Mouse (Mus musculus) erythroblast, embryonic 14.5 days (primary cell): ENCODE measurements around the gene Slc25a22. TPM values are rescaled to one million over a fixed set of nuclear protein-coding genes. Genes with fewer than 3 reads are reported as not detected.
"Not testable (repeated sequence)": the region's sequence is repeated elsewhere in the genome, so short reads cannot be mapped to it uniquely, and the experiment has no call there.

ENCODE experiments used
- H3K27me3 ChIP-seq: 2 replicates; pipeline ENCODE4 v1.6.1; 2012; ENCODE audit warnings: inconsistent platforms; ENCODE audit not compliant: control insufficient read depth
- H3K36me3 ChIP-seq: 2 replicates; pipeline ENCODE4 v1.6.1; 2012; ENCODE audit warnings: mild to moderate bottlenecking, inconsistent platforms; ENCODE audit not compliant: control insufficient read depth
- H3K4me1 ChIP-seq: 2 replicates; pipeline ENCODE4 v1.6.1; 2012; ENCODE audit warnings: inconsistent platforms; ENCODE audit not compliant: control insufficient read depth
- H3K4me3 ChIP-seq: replicated peaks from 2 replicates; pipeline ENCODE3; 2012; ENCODE audit warnings: moderate library complexity, mild to moderate bottlenecking, inconsistent platforms
- H3K9me3 ChIP-seq: 2 replicates; pipeline ENCODE4 v1.6.1; 2012; ENCODE audit warnings: low read length, inconsistent platforms, mixed read lengths; ENCODE audit not compliant: control insufficient read depth
- GATA1 ChIP-seq: IDR thresholded peaks from 2 replicates; pipeline ENCODE4 v1.6.1; 2012; ENCODE audit warnings: low read length, inconsistent platforms, mixed read lengths
- TAL1 ChIP-seq: IDR thresholded peaks from 3 replicates; pipeline ENCODE4 v1.6.1; 2012; ENCODE audit warnings: low read length, inconsistent platforms, mixed read lengths
- polyA plus RNA-seq: library from polyadenylated mRNA; stranded (reverse); fragments of >175 nt; gene quantifications from 2 replicates; pipeline ENCODE4 v1.2.3, GENCODE M21; 2012

Slc25a22 gene
- polyA plus RNA-seq, 1 experiment, result 0.70 TPM

- TF ChIP-seq TAL1, result no peak
- no peak for TF ChIP-seq GATA1
- no peaks in the 10 kb centered on the region; the same call in 1 of the 2 replicates for H3K9me3 ChIP-seq
- peak overlapping the region; percentile 72 for H3K4me3 ChIP-seq
- peaks cover 36% of the 10 kb centered on the region for H3K36me3 ChIP-seq
- peaks cover 48% of the 10 kb centered on the region for H3K4me1 ChIP-seq
- peaks cover 17% of the 10 kb centered on the region for H3K27me3 ChIP-seq
Measured at GRCm38 (mm10) chr7:141455610-141456314, 18.1 kb upstream of the Slc25a22 start.

GRCm38 (mm10) chr7:141454967-141455551 is 17.4 kb upstream of the Slc25a22 start, which contains the start of gene Pnpla2:
Gene Pnpla2 (plus strand): TSS chr7:141455198.
- H3K36me3 ChIP-seq, result peaks cover 43% of the 10 kb centered on the region

GRCm38 (mm10) chr7:141453636-141454035 is 15.9 kb upstream of the Slc25a22 start:
- Histone ChIP-seq H3K9me3 (no peaks in the 10 kb centered on the region), H3K36me3 (peaks cover 47% of the 10 kb centered on the region), H3K4me3 (no peak overlapping the region), H3K4me1 (peaks cover 67% of the 10 kb centered on the region), H3K27me3 (no peaks in the 10 kb centered on the region; the same call in 1 of the 2 replicates)
- TF ChIP-seq GATA1, result no peak
- no peak for TF ChIP-seq TAL1

More at GRCm38 (mm10) chr7:141454967-141455551, 17.4 kb upstream of the Slc25a22 start, which contains the start of gene Pnpla2:
- TF ChIP-seq GATA1, result no peak
- no peak for TF ChIP-seq TAL1
- peaks cover 10% of the 10 kb centered on the region for H3K27me3 ChIP-seq
- H3K4me1 ChIP-seq, result peaks cover 55% of the 10 kb centered on the region
- H3K4me3 ChIP-seq, result peak within 1 kb of the TSS; percentile 72
- H3K9me3 ChIP-seq, result no peaks in the 10 kb centered on the region

GRCm38 (mm10) chr7:141451928-141452327 is 14.2 kb upstream of the Slc25a22 start:
- H3K36me3 ChIP-seq, result peaks cover 45% of the 10 kb centered on the region
- no peak for TF ChIP-seq TAL1
- TF ChIP-seq GATA1, result no peak
- no peaks in the 10 kb centered on the region for H3K9me3 ChIP-seq
- no peak overlapping the region for H3K4me3 ChIP-seq
- no peaks in the 10 kb centered on the region; the same call in 1 of the 2 replicates for H3K27me3 ChIP-seq
- H3K4me1 ChIP-seq, result peaks cover 71% of the 10 kb centered on the region

- Histone ChIP-seq H3K27me3 (no peaks in the 10 kb centered on the region), H3K4me1 (peaks cover 76% of the 10 kb centered on the region), H3K9me3 (no peaks in the 10 kb centered on the region), H3K4me3 (peak within 1 kb of the TSS; percentile 68), H3K36me3 (peaks cover 50% of the 10 kb centered on the region)
- TF ChIP-seq GATA1 (no peak), TAL1 (no peak)
Measured at GRCm38 (mm10) chr7:141447110-141447991, 9.7 kb upstream of the Slc25a22 start, which contains the start of gene Rplp2. Gene Rplp2 (plus strand): TSS chr7:141447370.

DNA sequence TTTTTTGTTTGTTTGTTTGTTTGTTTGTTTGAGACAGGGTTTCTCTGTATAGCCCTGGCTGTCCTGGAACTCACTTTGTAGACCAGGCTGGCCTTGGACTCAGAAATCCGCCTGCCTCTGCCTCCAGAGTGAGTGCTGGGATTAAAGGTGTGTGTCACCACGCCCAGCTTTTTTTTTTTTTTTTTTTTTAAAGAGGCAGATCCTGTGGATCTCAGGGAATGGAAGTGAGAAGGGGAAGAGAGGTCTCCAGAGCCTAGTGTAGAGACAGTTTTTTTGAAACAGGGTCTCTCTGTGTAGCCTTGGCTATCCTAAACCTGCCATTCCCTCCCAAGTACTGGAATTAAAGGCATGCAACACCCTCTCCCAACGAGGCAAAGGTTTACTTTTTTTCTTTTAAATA is 8.7 kb upstream of the Slc25a22 start:
- H3K4me1 ChIP-seq, result peaks cover 79% of the 10 kb centered on the region
- peaks cover 50% of the 10 kb centered on the region for H3K36me3 ChIP-seq

GRCm38 (mm10) chr7:141443828-141444237 is 6.1 kb upstream of the Slc25a22 start, which contains the start of gene Pidd1:
Gene Pidd1 (minus strand): TSS chr7:141444025.
- H3K4me3 ChIP-seq, result peak within 1 kb of the TSS; percentile 71
- peaks cover 78% of the 10 kb centered on the region for H3K4me1 ChIP-seq
- TF ChIP-seq TAL1, result no peak
- TF ChIP-seq GATA1, result no peak
- peaks cover 50% of the 10 kb centered on the region for H3K36me3 ChIP-seq
- no peaks in the 10 kb centered on the region for H3K9me3 ChIP-seq
- H3K27me3 ChIP-seq, result no peaks in the 10 kb centered on the region

More for the DNA sequence above, 8.7 kb upstream of the Slc25a22 start:
- not testable (repeated sequence) for H3K27me3 ChIP-seq, H3K9me3 ChIP-seq
- H3K4me3 ChIP-seq, result peak overlapping the region; percentile 68

GRCm38 (mm10) chr7:141443081-141443821 is 5.6 kb upstream of the Slc25a22 start:
- TF ChIP-seq TAL1 (no peak), GATA1 (no peak)
- H3K4me3 ChIP-seq, result peak overlapping the region; percentile 71
- peaks cover 77% of the 10 kb centered on the region for H3K4me1 ChIP-seq
- H3K9me3 ChIP-seq, result no peaks in the 10 kb centered on the region
- peaks cover 50% of the 10 kb centered on the region for H3K36me3 ChIP-seq
- H3K27me3 ChIP-seq, result no peaks in the 10 kb centered on the region
